Mouse (Mus musculus): Measurements from ENCODE around the gene Olfr517.

DNA sequence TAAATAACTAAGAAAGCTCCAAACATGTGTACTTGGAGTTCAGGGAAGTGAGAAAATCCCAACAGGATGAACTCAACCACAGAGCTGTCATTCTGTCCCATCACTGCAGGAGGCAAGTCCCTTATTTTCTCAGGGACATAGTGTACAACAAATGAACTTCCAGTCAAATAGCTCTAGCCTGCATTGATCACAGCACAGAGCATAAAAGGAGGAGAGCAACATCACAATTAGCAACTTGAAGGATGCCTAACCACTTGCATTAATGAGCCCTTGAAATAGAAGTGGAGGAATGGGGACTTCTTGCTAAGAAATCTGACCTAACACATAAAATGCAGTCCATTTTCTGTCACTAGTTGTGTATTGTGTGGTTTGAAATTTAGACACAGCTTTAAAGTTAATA is 46.3 kb downstream of the Olfr517 start, which contains the start of gene Olfr514:
- TF ChIP-seq GATA1 (IDR thresholded peaks at IDR 0.05; ENCODE audit: low read length) (no peak), TAL1 (IDR thresholded peaks at IDR 0.05; ENCODE audit: low read length) (no peak)

Data from erythroblast, embryonic 14.5 days (primary cell).